Mouse (Mus musculus) T-helper 2 cell (primary cell): ENCODE results near the gene Pik3cb.

ENCODE experiments used
- in situ Hi-C: fragments of 300-600 bp; cut with MboI, MseI; formaldehyde crosslinking; loops from one replicate; pipeline ENCODE4 v1.15.1; 2025; ENCODE audit warnings: high pct_unique_total_duplicates

Gene Pik3cb

GRCm38 (mm10) chr9:99089904-99090303 is 50.5 kb downstream of the Pik3cb start:
- in situ Hi-C loops: no loop called here

- in situ Hi-C loops: no loop called here
These were observed 58.7 kb downstream of the Pik3cb start for GRCm38 (mm10) chr9:99081718-99082117.

GRCm38 (mm10) chr9:99081308-99081707 is 59.1 kb downstream of the Pik3cb start:
- in situ Hi-C loops: no loop called here

DNA sequence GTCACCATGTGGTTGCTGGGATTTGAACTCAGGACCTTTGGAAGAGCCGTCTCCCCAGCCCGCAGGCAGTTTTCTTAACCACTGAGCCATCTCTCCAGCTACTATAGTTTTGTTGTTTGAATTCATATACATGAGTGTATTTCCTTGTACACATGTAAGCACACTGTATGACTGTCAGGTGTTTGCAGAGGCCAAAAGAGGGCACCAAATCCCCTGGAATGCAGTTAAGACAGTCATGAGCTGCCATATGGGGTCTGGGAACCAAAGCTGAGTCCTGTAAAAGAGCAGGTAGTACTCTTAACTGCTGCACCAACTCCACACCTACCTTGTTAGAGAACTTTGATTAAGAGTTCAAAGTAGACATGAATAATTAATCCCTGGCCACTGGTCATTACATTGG is 59.8 kb downstream of the Pik3cb start:
- in situ Hi-C loops: no loop called here

- in situ Hi-C loops: no loop called here
These were observed 66.0 kb downstream of the Pik3cb start for GRCm38 (mm10) chr9:99074462-99074861.

GRCm38 (mm10) chr9:99072538-99072937 is 67.9 kb downstream of the Pik3cb start:
- in situ Hi-C loops: no loop called here

GRCm38 (mm10) chr9:99065311-99065710 is 75.1 kb downstream of the Pik3cb start:
- in situ Hi-C loops: loop anchor here (5.0 kb wide), 1 partner anchor 312 kb away; no protein-coding TSS in a partner anchor

- in situ Hi-C loops: loop anchor here (5.0 kb wide), 1 partner anchor 178 kb away; the partner anchor contains the start of gene Cep70
These were observed 76.2 kb downstream of the Pik3cb start for GRCm38 (mm10) chr9:99064216-99064615.

GRCm38 (mm10) chr9:99062544-99062943 is 77.9 kb downstream of the Pik3cb start:
- in situ Hi-C loops: loop anchor here (5.0 kb wide), 1 partner anchor 180 kb away; the partner anchor contains the start of gene Cep70

- in situ Hi-C loops: no loop called here
These were observed 82.7 kb downstream of the Pik3cb start for GRCm38 (mm10) chr9:99057751-99058150.

GRCm38 (mm10) chr9:99049760-99050159 is 90.7 kb downstream of the Pik3cb start:
- in situ Hi-C loops: no loop called here

DNA sequence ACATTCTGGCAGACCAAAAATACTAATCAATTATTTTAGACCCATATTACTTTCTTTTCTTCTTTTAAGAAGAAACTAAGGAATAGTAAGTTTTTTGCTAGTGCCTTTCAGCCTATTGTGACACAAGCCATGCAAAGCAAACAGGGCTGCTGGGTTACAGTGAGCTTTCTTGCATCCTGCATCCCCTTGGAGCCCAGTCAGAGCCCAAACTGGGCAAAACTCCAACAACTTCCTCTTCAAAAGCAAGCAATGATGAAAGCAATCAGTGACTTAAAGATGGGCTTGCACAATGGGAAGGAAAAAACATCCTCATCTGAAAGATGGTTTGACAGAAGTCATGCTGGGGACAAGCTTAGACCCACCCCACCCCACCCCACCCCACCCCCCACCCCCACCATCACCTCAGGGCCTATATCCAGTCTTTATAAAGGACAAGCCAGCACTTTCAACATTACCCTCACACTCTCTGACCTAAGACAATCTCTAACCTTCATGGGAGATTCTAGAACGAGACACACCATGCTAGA is 91.6 kb downstream of the Pik3cb start:
- in situ Hi-C loops: no loop called here

DNA sequence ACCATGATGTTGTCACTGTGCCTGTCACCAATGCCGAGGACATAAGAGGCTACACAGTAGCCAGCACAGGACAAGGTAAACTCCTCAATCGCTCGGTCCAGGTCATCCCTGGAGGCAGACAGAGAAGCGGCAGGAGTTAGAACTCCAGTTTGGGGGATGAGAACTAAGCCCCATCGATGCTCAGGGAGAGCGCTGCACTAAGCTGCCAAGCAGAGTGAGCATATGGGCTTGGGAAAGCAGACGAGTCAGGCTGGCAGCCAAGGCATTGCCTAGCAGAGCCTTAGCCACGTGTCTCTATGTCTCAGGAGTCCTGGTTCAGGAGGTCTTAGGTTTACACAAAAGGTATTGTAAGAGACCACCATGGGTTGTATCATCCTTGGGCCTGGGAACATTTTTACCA is 95.7 kb downstream of the Pik3cb start:
- in situ Hi-C loops: no loop called here

- in situ Hi-C loops: no loop called here
These were observed 97.8 kb downstream of the Pik3cb start for GRCm38 (mm10) chr9:99042641-99043040.

GRCm38 (mm10) chr9:99041994-99042393 is 98.4 kb downstream of the Pik3cb start:
- in situ Hi-C loops: no loop called here

DNA sequence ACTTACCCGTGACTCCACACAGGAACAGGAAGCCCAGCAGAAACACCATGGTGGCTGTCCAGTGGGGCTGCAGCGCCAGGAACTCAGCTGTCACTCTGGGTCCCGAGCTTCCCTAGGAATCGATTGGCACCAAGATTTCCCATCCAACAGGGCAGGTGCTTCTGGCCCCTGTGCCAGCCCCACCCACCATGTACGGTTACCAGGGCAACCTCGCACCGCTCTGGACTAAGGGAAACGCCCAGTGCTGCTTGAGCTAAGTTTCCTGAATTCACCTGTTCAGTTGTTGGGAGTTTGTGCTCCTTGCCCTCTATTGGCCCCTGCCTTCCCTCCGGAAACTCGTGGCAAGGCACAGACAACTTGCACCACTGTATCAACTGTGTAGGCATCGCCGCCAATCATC is 104.8 kb downstream of the Pik3cb start, which contains the start of gene Gm1123:
Gm1123 (minus strand) TSS at position 141 of the 400 bp plus-strand sequence.
- in situ Hi-C loops: no loop called here

DNA sequence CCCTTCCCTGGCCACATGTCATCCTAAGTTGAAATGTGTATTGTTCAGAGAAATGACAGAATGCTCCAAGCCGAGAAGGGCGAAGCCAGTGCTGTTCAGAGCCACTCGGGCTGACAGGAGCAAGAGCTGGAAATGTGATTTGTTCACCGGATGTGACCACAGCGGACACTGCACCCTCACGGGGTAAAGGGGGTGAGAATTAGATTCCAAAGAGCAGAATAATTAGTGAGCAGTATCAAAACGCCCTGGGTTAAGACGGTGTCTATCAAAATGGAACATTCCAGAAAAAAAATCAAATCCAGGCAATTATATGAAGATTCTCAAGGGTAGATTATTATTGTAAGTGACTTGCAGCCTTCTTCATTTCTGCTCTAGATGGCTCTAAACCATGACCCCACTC is 106.3 kb downstream of the Pik3cb start:
- in situ Hi-C loops: no loop called here

- in situ Hi-C loops: no loop called here
These were observed 108.4 kb downstream of the Pik3cb start for GRCm38 (mm10) chr9:99032031-99032430.

- in situ Hi-C loops: no loop called here
These were observed 118.7 kb downstream of the Pik3cb start for GRCm38 (mm10) chr9:99021751-99022150.

GRCm38 (mm10) chr9:99021166-99021565 is 119.3 kb downstream of the Pik3cb start:
- in situ Hi-C loops: no loop called here

DNA sequence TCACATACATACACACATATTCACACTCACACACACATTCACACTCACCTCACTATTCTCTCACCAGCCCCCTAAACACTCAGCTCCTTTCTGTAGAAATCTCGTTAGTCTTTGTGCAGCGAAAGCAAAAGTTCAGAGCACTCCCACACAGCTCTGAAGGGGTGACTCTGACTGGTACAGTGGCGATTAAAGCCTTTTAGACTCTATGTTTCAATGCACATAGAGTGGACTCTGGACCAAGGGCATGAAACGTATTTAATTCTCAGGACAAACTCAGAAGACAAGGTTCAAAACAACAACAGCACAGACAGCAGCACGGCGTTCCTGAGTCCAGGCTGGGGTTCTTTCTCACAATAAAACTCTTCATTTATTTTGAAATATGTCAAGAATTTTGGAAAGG is 122.7 kb downstream of the Pik3cb start:
- in situ Hi-C loops: no loop called here

DNA sequence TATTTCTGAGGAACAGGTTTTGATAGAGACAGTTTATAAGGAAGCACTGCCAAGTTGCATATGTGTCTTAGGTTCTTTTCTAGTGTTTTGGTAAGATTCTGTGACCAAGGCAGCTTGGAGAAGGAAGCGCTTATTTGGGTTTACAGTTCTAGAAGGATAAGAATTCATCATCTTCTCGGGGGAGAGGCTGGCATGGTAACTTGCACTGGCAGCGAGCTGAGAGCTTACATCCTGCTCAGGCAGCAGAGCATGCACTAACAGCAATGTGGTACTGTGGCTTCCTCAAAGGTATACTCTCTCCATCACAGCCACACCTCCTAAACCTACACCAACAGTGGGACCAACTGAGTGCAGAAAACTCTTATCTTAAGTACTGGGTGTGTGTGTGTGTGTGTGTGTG is 123.7 kb downstream of the Pik3cb start:
- in situ Hi-C loops: no loop called here

DNA sequence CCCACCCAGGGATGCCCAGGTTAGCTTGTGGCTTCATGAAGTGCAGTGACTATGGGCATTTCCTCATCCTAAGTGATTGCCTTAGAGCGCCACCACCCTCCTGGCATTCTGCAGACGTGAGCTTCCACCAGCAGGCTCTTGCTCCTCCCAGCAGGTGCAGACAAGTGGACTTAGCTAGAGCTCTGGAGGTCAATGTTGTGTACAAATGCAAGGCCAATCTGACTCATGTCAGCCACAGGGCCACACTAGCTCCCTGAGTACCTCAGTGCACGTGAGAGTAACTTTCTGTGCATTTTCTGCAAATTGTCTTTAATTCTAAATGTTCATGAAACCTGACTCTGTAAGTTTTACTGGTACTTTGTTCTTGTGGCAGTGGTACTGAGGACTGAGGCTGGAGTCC is 124.1 kb downstream of the Pik3cb start:
- in situ Hi-C loops: no loop called here

DNA sequence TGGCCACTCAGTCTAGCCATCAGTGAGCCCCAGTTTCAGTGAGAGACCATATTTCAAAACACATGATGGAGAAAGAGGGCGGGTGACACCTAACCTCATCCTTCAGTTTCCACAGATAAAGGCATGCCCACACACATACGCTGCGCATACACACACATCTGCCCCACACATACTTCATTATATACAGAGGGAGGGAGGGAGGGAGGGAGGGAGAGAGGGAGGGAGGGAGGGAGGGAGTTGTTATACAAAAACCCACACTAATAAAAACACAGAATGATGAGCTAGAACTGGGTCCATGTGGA is 130.6 kb downstream of the Pik3cb start:
- in situ Hi-C loops: no loop called here
